Mouse (Mus musculus): ENCODE data around the gene Card14. TPM values are rescaled to one million over a fixed set of nuclear protein-coding genes. Genes with fewer than 3 reads are reported as not detected.

The Card14 gene
- total RNA-seq (2023), result not detected

GRCm38 (mm10) chr11:119307658-119307867 lies at the start of gene Card14:
TSS of gene Card14 (plus strand) at chr11:119307768.

GRCm38 (mm10) chr11:119267768-119268556 lies 39.6 kb upstream of the Card14 start, which contains the start of gene Gaa:
TSS of gene Gaa (plus strand) at chr11:119267887.

GRCm38 (mm10) chr11:119299391-119300245 lies 8.0 kb upstream of the Card14 start, which contains the start of gene Eif4a3:
TSS of gene Eif4a3 (minus strand) at chr11:119300089.

GRCm38 (mm10) chr11:119355443-119356385 lies 48.1 kb downstream of the Card14 start, which contains the start of the genes Sgsh and Slc26a11:
TSS of gene Sgsh (minus strand) at chr11:119355536.
TSS of gene Slc26a11 (plus strand) at chr11:119355557.

GRCm38 (mm10) chr11:119392800-119393482 lies 85.4 kb downstream of the Card14 start, which contains the start of gene Rnf213:
TSS of gene Rnf213 (plus strand) at chr11:119393100.

Other genes with a start within 250 kb of the Card14 start
- gene Cbx4, start 221.5 kb upstream of the Card14 start, total RNA-seq (2023), result 10 to 100 TPM; 81.1 to 83.2 TPM
- gene Tbc1d16, start 79.3 kb upstream of the Card14 start, total RNA-seq (2023), result 1 to 10 TPM in 1 of 2 experiments, not detected in 1; 1.4 TPM
- under 1 TPM; 0.44 to 0.81 TPM for gene Ccdc40, start 79.2 kb upstream of the Card14 start, total RNA-seq (2023)
- gene Gaa, start 39.9 kb upstream of the Card14 start, total RNA-seq (2023), result 10 to 100 TPM; 82.2 to 97.4 TPM
- 100 to 1,000 TPM; 224 to 227 TPM for gene Eif4a3, start 7.7 kb upstream of the Card14 start, total RNA-seq (2023)
- gene Sgsh, start 47.8 kb downstream of the Card14 start, total RNA-seq (2023), result 10 to 100 TPM; 23.8 to 38.0 TPM
- gene Slc26a11, start 47.8 kb downstream of the Card14 start, total RNA-seq (2023), result 10 to 100 TPM; 26.6 TPM
- 100 to 1,000 TPM in 1 of 2 experiments, 10 to 100 TPM in 1; 91.8 to 129 TPM for gene Rnf213, start 85.3 kb downstream of the Card14 start, total RNA-seq (2023)
- 10 to 100 TPM; 29.8 to 33.3 TPM for gene Endov, start 183.6 kb downstream of the Card14 start, total RNA-seq (2023)
- not detected for gene Nptx1, start 240.0 kb downstream of the Card14 start, total RNA-seq (2023)